Mouse (Mus musculus): ENCODE measurements around the gene Kdm5b.

- no peak for TF ChIP-seq POLR2A (IDR thresholded peaks at IDR 0.05; ENCODE audit: borderline replicate concordance, extremely low read depth, insufficient read depth, insufficient read length, poor library complexity, severe bottlenecking)
- no peak for TF ChIP-seq CTCF (IDR thresholded peaks at IDR 0.05; ENCODE audit: borderline replicate concordance, extremely low read depth, insufficient read depth, insufficient read length)
Measured at GRCm38 (mm10) chr1:134646963-134647282, 87.0 kb downstream of the Kdm5b start.

All from brain, embryonic 14.5 days (tissue).